Mouse (Mus musculus): Measurements from ENCODE around the gene Ibtk.

The Ibtk gene

GRCm38 (mm10) chr9:85695606-85696005, 53.5 kb downstream of the Ibtk start:
- no peak for DNase-seq

GRCm38 (mm10) chr9:85693231-85694116, 55.7 kb downstream of the Ibtk start:
- no peak for DNase-seq

- peak in 1 of 2 experiments; percentile 22 for DNase-seq
Observed at GRCm38 (mm10) chr9:85685010-85685409, 64.1 kb downstream of the Ibtk start.

- no peak for DNase-seq
Observed at GRCm38 (mm10) chr9:85675131-85675905, 73.8 kb downstream of the Ibtk start.

DNA sequence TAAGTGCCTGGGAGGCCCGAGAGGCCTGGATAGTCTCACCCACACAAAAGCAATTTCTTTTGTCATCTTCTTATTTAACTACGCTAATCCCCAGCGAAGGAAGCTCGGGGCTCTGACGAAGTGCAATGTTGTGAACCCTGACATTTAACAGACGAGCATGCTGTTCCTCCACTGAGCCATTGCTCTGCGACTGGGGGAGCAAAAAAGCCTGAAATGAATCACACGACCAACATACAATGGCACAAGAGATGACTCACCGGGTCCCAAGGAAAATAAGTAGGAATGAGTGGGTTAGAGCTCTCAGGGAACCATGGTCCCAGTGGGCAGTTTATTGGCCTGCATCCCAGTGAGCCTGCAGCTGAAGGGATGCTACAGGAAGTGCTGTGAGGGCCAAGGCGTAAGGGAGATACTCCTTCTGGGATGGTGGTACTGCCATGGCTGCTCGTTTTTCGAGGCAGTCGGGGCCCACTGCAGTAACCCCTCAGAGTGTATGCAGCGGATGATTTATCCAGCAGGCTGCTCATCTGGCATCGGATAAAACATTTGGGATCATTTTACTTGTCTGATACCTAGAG, 75.1 kb downstream of the Ibtk start:
- no peak for DNase-seq

DNA sequence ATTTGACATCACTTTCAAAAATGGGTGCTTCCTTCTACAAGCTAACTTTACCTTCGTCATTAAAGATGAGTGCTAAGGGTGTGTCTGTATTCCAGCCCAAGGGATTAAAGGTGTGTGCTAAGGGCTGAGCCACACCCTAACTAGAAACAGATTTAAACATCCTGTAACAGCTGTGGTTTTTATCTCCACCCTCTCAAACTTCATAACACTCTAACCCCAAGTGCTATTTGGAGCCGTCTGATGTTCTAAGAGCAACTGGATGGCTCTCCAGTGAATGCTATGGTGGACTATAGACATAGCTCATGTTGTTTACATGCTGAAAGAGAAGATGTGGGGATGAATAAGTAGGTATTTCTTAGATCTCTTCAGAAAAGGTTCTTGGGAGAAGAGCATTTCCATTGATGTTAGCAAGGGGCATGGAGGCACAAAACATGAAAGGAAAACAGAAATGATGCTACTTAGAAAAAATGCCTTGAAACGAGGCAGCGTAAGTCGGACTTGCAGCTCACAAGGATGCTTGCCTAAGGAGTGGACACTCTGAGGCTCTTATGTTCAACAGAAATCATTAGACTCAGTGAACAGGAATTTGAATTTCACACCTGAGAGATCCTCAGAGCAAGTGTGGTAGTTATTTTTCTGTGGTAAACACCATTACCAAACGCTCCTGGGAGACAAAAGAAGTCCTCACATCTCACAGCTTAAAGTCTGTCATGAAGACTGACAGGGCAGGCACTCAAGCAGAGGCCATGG, 77.4 kb downstream of the Ibtk start:
- no peak for DNase-seq

DNA sequence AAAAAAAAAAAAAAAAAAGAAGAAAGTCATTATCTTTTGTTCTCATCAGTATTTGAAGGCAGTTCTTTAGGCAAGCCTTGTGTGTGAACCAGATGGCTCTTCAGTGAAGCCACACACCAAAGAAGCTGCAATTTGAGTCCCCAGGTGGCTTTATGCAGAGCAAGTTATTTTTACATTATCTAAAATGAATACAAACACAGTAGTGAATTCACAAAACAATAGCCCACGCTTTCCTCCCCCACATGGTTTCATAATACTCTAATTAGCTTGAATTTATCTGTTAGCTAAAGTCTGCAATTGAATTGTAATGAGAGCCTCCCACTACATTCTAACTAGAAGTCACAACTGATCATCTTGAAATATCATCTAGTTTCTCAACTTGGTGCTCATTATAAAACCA, 84.8 kb downstream of the Ibtk start:
- no peak for DNase-seq

- no peak for DNase-seq
Observed at GRCm38 (mm10) chr9:85663810-85664209, 85.3 kb downstream of the Ibtk start.

DNA sequence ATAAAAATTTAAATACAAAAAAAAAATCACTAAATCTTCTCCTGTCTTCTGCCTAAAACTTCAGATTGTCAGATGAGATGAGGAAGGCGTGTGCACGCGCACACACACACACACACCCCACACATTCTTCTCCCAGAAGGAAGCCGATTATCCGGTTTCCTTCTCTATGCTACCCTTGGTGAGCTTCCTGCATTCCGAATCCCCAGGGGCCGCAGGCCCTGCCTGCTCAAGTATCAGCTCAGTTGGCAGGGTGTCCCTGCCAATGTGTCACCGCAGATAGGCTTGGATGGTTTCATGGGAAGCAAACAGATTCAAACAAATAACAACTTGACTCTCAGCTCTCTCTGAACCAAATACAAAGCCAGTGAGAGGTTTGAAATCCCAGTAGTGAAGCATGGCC, 86.0 kb downstream of the Ibtk start:
- no peak for DNase-seq

- no peak for DNase-seq
Observed at GRCm38 (mm10) chr9:85653401-85653800, 95.7 kb downstream of the Ibtk start.

DNA sequence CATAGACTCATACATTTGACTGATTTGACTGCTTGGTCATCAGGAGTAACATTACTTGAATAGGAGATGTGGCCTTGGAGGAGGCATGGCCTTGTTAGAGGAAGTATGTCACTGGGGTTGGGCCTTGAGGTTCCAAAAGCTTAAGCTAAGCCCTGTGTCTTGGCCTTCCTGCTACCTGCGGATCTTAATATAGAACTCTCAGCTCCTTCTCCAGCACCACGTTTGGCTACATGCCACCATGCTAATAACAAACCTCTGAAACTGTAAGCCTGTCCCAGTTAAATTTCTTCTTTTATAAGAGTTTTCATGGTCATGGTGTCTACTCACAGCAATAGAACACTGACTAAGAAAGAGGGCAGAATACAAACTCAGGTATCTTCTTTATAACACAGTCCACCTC, 110.9 kb downstream of the Ibtk start:
- no peak for DNase-seq

Measured in spleen, adult 18-20 months (tissue).